Mouse (Mus musculus) CD8-positive naive resting alpha-beta T cell, adult 2 months (primary cell): ENCODE measurements at regions not wholly inside any gene's neighbourhood (a gene's known extent, or its start where the extent isn't known, plus 50 kb on each side); places are given as distances from the start of the nearest gene placed in this dataset.

Experiments used
- DNase-seq, 2 experiments: peaks; one replicate each; pipeline ENCODE4 v3.0.0; 2022; ENCODE audit warnings: low read depth in 2 of 2, low spot score in 2 of 2

GRCm38 (mm10) chr10:67615016-67615415 lies 66.3 kb upstream of the Ado start:
- no peak for DNase-seq

GRCm38 (mm10) chr10:67610689-67611088 lies 61.9 kb upstream of the Ado start:
- DNase-seq = peak; percentile 40 to 62

GRCm38 (mm10) chr10:67608033-67608432 lies 59.3 kb upstream of the Ado start:
- no peak for DNase-seq

- DNase-seq = no peak
These were observed 58.7 kb upstream of the Ado start for GRCm38 (mm10) chr10:67607297-67608032.

- DNase-seq = no peak
These were observed 58.0 kb upstream of the Ado start for GRCm38 (mm10) chr10:67606739-67607138.

GRCm38 (mm10) chr10:67599390-67599789 lies 50.6 kb upstream of the Ado start:
- no peak for DNase-seq

GRCm38 (mm10) chr10:67598590-67599047 lies 49.9 kb upstream of the Ado start:
- no peak for DNase-seq
